8 mouse cellular contexts compared by ENCODE assay signal in genomic region chr8:106892806-106893451, GRCm38 (mm10). TPM values are rescaled to one million over a fixed set of nuclear protein-coding genes. Genes with fewer than 3 reads are reported as not detected.
DNase-seq lines count a peak whose midpoint lies in the region; ATAC-seq lines count a peak whose summit lies in the region.

No protein-coding gene starts in this region.

- ATAC-seq in erythroid progenitor cell, adult 5-6 weeks (replicated peaks; ENCODE audit: low FRiP score, poor library complexity, severe bottlenecking), result peak; percentile 27
- peak; percentile 49 for ATAC-seq in megakaryocyte progenitor cell, adult 5-6 weeks (replicated peaks; ENCODE audit: poor library complexity)

- peak; percentile 35 for DNase-seq in ovary, postnatal 14 days (ENCODE audit: low spot score)
- no peak for DNase-seq in ovary, adult 18-20 months (ENCODE audit: low spot score)
- DNase-seq in adipocyte (ENCODE audit: low spot score), result peak; percentile 55
- peak; percentile 84 for DNase-seq in kidney, postnatal 10 days
- peak; percentile 86 for DNase-seq in yolk sac, embryonic 10.5 days (ENCODE audit: low spot score)
- no peak for DNase-seq in spleen, adult 18-20 months

RNA-seq across cellular contexts. Expression of gene Utp4, which starts 0.5 kb away (rescaled TPM):
- total RNA-seq in erythroid progenitor cell, adult 5-6 weeks (2015; ENCODE audit: low replicate concordance), result 13.0 and 18.4 TPM in 2 replicates
- 5.9 and 8.9 TPM in 2 replicates for total RNA-seq in erythroid progenitor cell, adult 5-6 weeks (2017; ENCODE audit: low replicate concordance)
- total RNA-seq in megakaryocyte progenitor cell, adult 5-6 weeks (2015), result 66.8 and 76.6 TPM in 2 replicates
- total RNA-seq in megakaryocyte progenitor cell, adult 5-6 weeks (2017), result 47.4 and 53.2 TPM in 2 replicates

RNA-seq across cellular contexts. Expression of gene Has3, which starts 22.9 kb away (rescaled TPM):
- total RNA-seq in erythroid progenitor cell, adult 5-6 weeks (2015; ENCODE audit: low replicate concordance), result not detected in 2 replicates
- 0.51 TPM in 1 of 2 replicates, not detected in the other for total RNA-seq in erythroid progenitor cell, adult 5-6 weeks (2017; ENCODE audit: low replicate concordance)
- total RNA-seq in megakaryocyte progenitor cell, adult 5-6 weeks (2015), result not detected in 2 replicates
- total RNA-seq in megakaryocyte progenitor cell, adult 5-6 weeks (2017), result 0.37 and 0.54 TPM in 2 replicates

RNA-seq across cellular contexts. Expression of gene Sntb2, which starts 42.6 kb away (rescaled TPM):
- total RNA-seq in erythroid progenitor cell, adult 5-6 weeks (2015; ENCODE audit: low replicate concordance), result 0.36 and 1.7 TPM in 2 replicates
- total RNA-seq in erythroid progenitor cell, adult 5-6 weeks (2017; ENCODE audit: low replicate concordance), result 0.76 and 0.90 TPM in 2 replicates
- total RNA-seq in megakaryocyte progenitor cell, adult 5-6 weeks (2015), result 4.3 and 5.0 TPM in 2 replicates
- total RNA-seq in megakaryocyte progenitor cell, adult 5-6 weeks (2017), result 6.9 and 7.9 TPM in 2 replicates

Comparison
In these comparisons a context has a peak if more than half of its experiments do, and no peak if none do; other contexts are left out.
1. DNase-seq: peak in ovary, postnatal 14 days (single experiment), adipocyte (single experiment), kidney, postnatal 10 days (single experiment) and yolk sac, embryonic 10.5 days (single experiment); none in ovary, adult 18-20 months (single experiment) and spleen, adult 18-20 months (0 of 2).